Mouse (Mus musculus): ENCODE results near the gene Ccdc106.
"Not testable (repeated sequence)": the region's sequence is repeated elsewhere in the genome, so short reads cannot be mapped to it uniquely, and the experiment has no call there.

The Ccdc106 gene

GRCm38 (mm10) chr7:5020000-5020681 lies at the start of gene Ccdc106, which contains the start of gene Zfp865:
Gene Ccdc106, plus strand, starts transcription at chr7:5020553.
Gene Zfp865, plus strand, starts transcription at chr7:5020376.
- peak; percentile 97 for DNase-seq (ENCODE audit: low spot score)

GRCm38 (mm10) chr7:4971068-4971467 lies 49.3 kb upstream of the Ccdc106 start, which contains the start of gene Sbk3:
Gene Sbk3, minus strand, starts transcription at chr7:4971168.
- DNase-seq (ENCODE audit: low spot score), result no peak

- no peak for DNase-seq (ENCODE audit: low spot score)
These were observed 48.6 kb upstream of the Ccdc106 start for GRCm38 (mm10) chr7:4971710-4972109.

GRCm38 (mm10) chr7:4972321-4973047 lies 47.9 kb upstream of the Ccdc106 start:
- no peak for DNase-seq (ENCODE audit: low spot score)

- no peak for DNase-seq (ENCODE audit: low spot score)
These were observed 44.9 kb upstream of the Ccdc106 start for GRCm38 (mm10) chr7:4975455-4975854.

- DNase-seq (ENCODE audit: low spot score), result no peak
These were observed 43.5 kb upstream of the Ccdc106 start for GRCm38 (mm10) chr7:4976832-4977231.

- DNase-seq (ENCODE audit: low spot score), result no peak
These were observed 32.1 kb upstream of the Ccdc106 start for GRCm38 (mm10) chr7:4988250-4988649.

- DNase-seq (ENCODE audit: low spot score), result no peak
These were observed 26.9 kb upstream of the Ccdc106 start for GRCm38 (mm10) chr7:4993347-4993998.

- DNase-seq (ENCODE audit: low spot score), result no peak
These were observed 26.2 kb upstream of the Ccdc106 start for GRCm38 (mm10) chr7:4993999-4994788.

- no peak for DNase-seq (ENCODE audit: low spot score)
These were observed 24.9 kb upstream of the Ccdc106 start for GRCm38 (mm10) chr7:4995268-4996002.

- no peak for DNase-seq (ENCODE audit: low spot score)
These were observed 24.1 kb upstream of the Ccdc106 start, which contains the start of gene Zfp579 for GRCm38 (mm10) chr7:4996003-4996895. Gene Zfp579, minus strand, starts transcription at chr7:4996158.

- DNase-seq (ENCODE audit: low spot score), result no peak
These were observed 23.4 kb upstream of the Ccdc106 start for GRCm38 (mm10) chr7:4996934-4997333.

- no peak for DNase-seq (ENCODE audit: low spot score)
These were observed 20.5 kb upstream of the Ccdc106 start for GRCm38 (mm10) chr7:4999876-5000275.

GRCm38 (mm10) chr7:5002876-5003275 lies 17.5 kb upstream of the Ccdc106 start:
- not testable (repeated sequence) for DNase-seq (ENCODE audit: low spot score)

- no peak for DNase-seq (ENCODE audit: low spot score)
These were observed 12.1 kb upstream of the Ccdc106 start for GRCm38 (mm10) chr7:5008229-5008628.

GRCm38 (mm10) chr7:5012681-5013513 lies 7.5 kb upstream of the Ccdc106 start:
- DNase-seq (ENCODE audit: low spot score), result no peak

- peak; percentile 99 for DNase-seq (ENCODE audit: low spot score)
These were observed 5.9 kb upstream of the Ccdc106 start, which contains the start of the genes Zfp524 and Fiz1 for GRCm38 (mm10) chr7:5014251-5015117. Gene Zfp524, plus strand, starts transcription at chr7:5014415. Gene Fiz1, minus strand, starts transcription at chr7:5014697.

All from c-Kit-positive CD71-positive TER-119-positive erythroid progenitor cells, embryonic 14.5 days (primary cell).